Mouse (Mus musculus): ENCODE measurements around the gene Prdm11.

Gene Prdm11

GRCm38 (mm10) chr2:92971069-92971468 is 74.9 kb downstream of the Prdm11 start:
- no peak for DNase-seq (ENCODE audit: inconsistent age in 2 of 2, low spot score in 1 of 2)

- DNase-seq (ENCODE audit: inconsistent age in 2 of 2, low spot score in 1 of 2), result peak in 1 of 2 experiments; percentile 23
Observed at GRCm38 (mm10) chr2:92967839-92968166, 78.2 kb downstream of the Prdm11 start.

DNA sequence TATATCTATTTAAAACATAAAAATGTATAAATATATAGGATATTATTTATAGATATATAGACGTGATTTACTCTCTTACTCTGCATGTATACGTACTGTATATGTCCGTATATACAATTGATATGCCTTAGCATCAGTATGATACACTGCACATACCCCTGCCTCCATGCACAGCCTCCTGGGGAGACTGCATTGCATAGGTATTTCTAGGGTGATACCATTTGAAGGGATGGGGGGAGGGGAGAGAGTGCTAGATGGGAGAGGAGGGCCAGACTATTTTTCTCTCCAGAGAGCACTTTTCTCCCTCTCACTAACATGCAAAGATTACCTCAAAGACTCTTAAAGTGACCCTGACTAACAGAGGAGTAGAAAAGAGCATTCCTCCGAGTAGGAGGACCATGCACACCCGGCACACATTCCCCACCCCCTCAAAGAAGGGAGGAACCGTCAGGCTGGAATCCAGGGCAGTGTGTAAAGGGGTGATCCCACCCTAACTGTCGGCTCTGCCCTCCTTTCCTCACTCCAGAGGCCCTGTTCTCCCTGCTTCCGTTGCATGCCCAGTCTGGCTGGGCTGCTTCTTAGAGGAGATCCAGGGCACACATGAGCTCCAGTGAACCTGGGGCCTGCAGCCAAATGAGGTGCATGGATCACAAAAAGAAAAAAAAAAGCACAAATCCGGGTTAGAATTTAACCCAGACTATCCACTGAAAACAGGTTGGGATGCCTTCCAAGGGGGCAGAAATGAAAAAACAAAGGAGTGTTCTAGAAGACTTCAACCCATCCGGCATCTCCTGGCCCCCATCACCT is 78.7 kb downstream of the Prdm11 start:
- peak in 1 of 2 experiments; percentile 20 for DNase-seq (ENCODE audit: inconsistent age in 2 of 2, low spot score in 1 of 2)

DNA sequence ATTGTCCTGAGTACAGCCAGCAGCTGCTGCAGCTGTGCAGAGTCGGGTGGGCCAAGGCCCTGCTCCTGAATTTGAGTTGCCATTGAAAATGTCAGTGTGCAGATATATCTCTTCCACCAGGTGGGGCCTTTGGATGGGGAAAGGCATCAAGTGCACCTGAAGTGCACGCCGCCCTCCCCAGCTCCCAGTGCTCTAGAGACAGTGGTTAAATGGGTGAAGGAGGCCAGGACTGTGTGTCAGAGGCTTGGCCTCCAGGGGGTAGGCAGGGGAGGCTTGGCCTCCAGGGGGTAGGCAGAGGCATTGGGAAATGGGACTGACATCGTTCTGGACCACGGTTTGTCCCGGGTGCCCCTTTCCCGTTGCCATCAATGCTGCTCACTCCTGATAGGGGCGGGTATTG is 79.7 kb downstream of the Prdm11 start:
- peak in 1 of 2 experiments; percentile 37 for DNase-seq (ENCODE audit: inconsistent age in 2 of 2, low spot score in 1 of 2)

GRCm38 (mm10) chr2:92964345-92964744 is 81.6 kb downstream of the Prdm11 start:
- DNase-seq (ENCODE audit: inconsistent age in 2 of 2, low spot score in 1 of 2), result no peak

GRCm38 (mm10) chr2:92958640-92959039 is 87.3 kb downstream of the Prdm11 start:
- no peak for DNase-seq (ENCODE audit: inconsistent age in 2 of 2, low spot score in 1 of 2)

DNA sequence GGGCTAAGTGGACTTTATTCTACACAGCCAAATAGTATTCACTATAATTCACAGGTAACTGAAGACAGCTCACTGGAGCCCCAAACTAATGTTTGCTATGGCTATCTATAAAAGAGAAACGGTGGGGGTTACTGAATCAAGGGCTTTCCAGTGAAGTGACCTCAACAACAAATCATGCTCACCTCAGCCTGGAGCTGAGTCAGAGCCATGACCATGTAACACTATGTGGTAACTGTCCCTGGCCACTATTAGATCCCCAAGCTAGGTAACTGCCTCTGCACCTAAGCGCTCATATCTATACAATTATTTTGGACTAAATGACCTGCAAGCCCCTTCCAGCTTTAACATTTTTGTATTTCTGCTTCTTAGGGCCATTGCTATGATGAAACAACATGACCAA is 89.0 kb downstream of the Prdm11 start:
- DNase-seq (ENCODE audit: inconsistent age in 2 of 2, low spot score in 1 of 2), result peak; percentile 54 to 76

GRCm38 (mm10) chr2:92954404-92955114 is 91.4 kb downstream of the Prdm11 start:
- DNase-seq (ENCODE audit: inconsistent age in 2 of 2, low spot score in 1 of 2), result peak; percentile 71 to 92

GRCm38 (mm10) chr2:92953450-92953849 is 92.5 kb downstream of the Prdm11 start:
- no peak for DNase-seq (ENCODE audit: inconsistent age in 2 of 2, low spot score in 1 of 2)

- no peak for DNase-seq (ENCODE audit: inconsistent age in 2 of 2, low spot score in 1 of 2)
Observed at GRCm38 (mm10) chr2:92949518-92949917, 96.4 kb downstream of the Prdm11 start.

DNA sequence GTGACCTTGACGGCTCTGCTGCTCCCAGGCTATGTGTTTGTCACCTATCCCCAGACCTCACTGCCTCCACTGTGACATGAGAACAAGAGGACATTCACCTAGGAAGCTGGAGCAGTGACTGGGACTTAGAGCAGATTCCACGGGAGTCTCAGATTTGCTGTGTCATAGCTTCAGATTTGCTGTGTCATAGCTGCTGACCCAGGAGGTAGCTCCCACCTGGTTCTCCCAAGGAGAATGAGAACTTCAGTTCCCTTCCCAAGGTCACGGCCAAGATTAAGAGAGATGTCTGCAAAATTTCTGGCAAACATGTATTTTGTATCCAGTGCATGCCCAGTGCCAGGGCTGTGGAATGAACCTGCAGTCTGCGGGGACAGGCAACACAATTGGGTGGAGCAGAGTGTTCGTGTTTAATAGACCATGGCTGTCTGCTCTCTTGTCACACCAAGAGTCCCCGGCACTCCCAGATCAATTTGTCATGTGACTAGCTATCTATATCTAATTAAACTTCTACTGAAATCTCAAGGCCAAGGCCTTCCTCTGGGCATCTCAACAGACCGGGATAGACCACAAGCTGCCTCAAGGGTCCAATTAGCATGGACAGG is 97.2 kb downstream of the Prdm11 start:
- no peak for DNase-seq (ENCODE audit: inconsistent age in 2 of 2, low spot score in 1 of 2)

GRCm38 (mm10) chr2:92947981-92948698 is 97.8 kb downstream of the Prdm11 start:
- DNase-seq (ENCODE audit: inconsistent age in 2 of 2, low spot score in 1 of 2), result peak; percentile 69 to 79

- DNase-seq (ENCODE audit: inconsistent age in 2 of 2, low spot score in 1 of 2), result no peak
Observed at GRCm38 (mm10) chr2:92945824-92946598, 100.0 kb downstream of the Prdm11 start.

DNA sequence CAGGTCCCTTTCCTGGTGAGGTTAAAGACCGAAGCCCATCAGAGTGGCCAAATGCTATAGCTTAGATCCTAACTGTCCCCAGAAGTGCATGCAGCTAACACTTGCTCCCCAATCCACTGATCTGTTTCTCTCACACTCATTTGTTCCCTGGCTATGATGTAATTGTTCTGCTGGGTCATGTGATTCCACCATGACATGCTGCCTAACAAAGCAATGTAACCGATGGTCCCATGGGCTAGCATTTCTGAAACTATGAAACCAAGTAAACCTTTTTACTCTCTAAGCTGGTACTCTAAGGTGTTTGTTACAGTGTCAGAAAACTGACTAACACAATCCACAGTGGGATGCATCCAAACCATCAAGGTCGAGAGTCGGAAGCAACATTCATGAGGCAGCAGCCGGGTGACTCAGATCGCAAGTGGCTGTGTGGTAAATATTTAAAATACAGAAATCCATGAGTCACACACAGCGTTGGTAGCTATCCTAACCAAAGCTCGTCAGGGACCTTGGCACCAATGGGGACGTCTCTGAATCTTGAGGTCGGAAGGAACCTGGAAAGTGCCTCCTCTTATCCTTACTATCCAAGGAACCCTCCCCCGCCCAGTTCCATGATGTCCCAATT is 100.7 kb downstream of the Prdm11 start:
- DNase-seq (ENCODE audit: inconsistent age in 2 of 2, low spot score in 1 of 2), result no peak

DNA sequence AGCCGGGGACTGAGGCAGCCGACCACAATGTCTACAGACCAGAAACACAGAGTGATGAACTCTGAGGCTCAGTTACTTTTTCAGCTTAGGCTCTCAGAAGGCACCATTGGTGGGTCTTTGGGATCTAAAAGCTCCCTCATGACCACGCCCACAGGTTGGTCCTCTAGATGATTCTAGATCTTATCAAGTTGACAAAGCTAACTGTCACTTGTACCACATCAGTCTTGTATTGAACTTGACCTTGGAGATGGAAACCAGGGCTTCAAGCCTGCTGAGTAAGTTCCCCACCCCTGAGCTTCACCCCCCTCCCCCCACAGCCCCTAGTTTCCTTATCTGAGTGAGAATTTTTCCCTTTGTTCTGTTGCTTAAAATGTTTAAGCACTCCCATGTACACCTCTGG is 101.6 kb downstream of the Prdm11 start:
- no peak for DNase-seq (ENCODE audit: inconsistent age in 2 of 2, low spot score in 1 of 2)

DNA sequence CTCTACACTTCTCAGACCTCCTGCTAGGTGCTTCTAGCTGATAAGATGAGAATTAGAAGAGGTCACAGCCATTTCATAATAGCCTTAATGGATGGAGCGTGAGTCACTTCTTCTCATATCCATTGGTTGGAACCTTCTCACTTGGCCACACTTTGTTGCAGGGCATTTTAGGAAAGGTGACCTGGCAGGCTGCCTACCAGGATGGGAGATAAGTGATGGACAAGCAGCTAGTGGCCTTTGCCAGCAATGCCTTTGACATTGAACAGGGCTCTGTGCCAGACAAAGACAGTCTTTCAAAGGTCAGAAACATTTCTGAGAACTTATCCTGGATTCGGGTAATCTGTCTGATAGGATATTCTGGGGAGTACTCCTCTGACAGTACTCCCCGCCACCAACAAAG is 102.6 kb downstream of the Prdm11 start:
- peak; percentile 70 to 94 for DNase-seq (ENCODE audit: inconsistent age in 2 of 2, low spot score in 1 of 2)

DNA sequence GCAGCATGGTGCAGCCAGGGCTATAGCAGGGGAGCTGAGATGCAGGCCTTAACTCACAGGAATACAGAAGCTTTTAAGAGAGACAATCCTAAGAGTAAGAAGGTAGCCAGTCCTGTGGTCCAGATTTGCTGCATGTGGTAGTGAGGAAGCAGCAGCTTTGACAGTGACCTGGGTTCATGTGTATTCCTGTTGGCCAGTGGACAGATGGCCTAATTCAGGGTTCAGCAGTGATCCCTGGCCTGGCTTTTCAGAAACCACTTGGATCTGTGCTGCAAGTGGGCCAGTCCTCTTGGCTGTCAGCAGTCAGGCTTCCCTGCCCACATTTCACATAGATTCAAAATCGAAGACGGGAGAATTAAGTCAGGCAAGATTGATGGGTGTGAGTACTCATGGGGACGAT is 104.5 kb downstream of the Prdm11 start:
- DNase-seq (ENCODE audit: inconsistent age in 2 of 2, low spot score in 1 of 2), result peak in 1 of 2 experiments; percentile 40

GRCm38 (mm10) chr2:92940963-92941362 is 105.0 kb downstream of the Prdm11 start:
- no peak for DNase-seq (ENCODE audit: inconsistent age in 2 of 2, low spot score in 1 of 2)

DNA sequence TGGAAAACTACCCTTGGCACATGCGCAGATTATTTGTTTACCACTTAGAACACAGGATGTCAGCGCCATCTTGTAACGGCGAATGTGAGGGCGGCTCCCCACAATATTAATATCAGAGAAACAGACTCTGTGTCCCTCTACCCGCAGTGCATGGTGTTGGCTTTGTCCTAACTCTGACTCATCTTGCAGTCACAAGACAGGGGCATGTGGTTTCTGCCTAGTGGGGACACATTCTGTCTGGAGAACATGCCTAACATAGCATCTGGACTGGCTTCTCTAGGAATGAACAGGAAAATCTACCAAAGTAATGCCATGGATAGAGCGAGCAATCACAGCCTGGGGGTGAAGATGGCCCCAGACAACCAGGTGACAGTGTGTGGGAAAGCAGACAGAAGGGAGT is 107.1 kb downstream of the Prdm11 start:
- peak in 1 of 2 experiments; percentile 49 for DNase-seq (ENCODE audit: inconsistent age in 2 of 2, low spot score in 1 of 2)

- no peak for DNase-seq (ENCODE audit: inconsistent age in 2 of 2, low spot score in 1 of 2)
Observed at GRCm38 (mm10) chr2:92938063-92938462, 107.9 kb downstream of the Prdm11 start.
